Mouse (Mus musculus) thymus, adult 2 months (tissue): Measurements from ENCODE around the gene Olfr554.

Experiments used
- CTCF ChIP-seq: fragments of 200-500 bp; IDR thresholded peaks from 2 replicates; pipeline ENCODE4 v1.5.1; 2012; ENCODE audit warnings: mild to moderate bottlenecking, control low read depth, low read length, moderate library complexity, borderline replicate concordance; ENCODE audit not compliant: control insufficient read depth, poor library complexity, insufficient read depth; ENCODE audit errors: extremely low read depth
- POLR2A ChIP-seq: fragments of 200-500 bp; IDR thresholded peaks from 2 replicates; pipeline ENCODE4 v1.6.1; 2012; ENCODE audit warnings: mild to moderate bottlenecking, low read length, control low read depth, moderate library complexity; ENCODE audit not compliant: control insufficient read depth, poor library complexity, insufficient read depth; ENCODE audit errors: extremely low read depth

GRCm38 (mm10) chr7:102686944-102687501, 48.8 kb downstream of the Olfr554 start, which contains the start of gene Trim68:
- TF ChIP-seq CTCF (peak; percentile 41; the same call in 1 of the 2 replicates), POLR2A (peak; percentile 74)
